Mouse (Mus musculus): ENCODE results near the gene Samd13. TPM values are rescaled to one million over a fixed set of nuclear protein-coding genes. Genes with fewer than 3 reads are reported as not detected.

Samd13 gene
- polyA plus RNA-seq, 1 experiment: not detected

DNA sequence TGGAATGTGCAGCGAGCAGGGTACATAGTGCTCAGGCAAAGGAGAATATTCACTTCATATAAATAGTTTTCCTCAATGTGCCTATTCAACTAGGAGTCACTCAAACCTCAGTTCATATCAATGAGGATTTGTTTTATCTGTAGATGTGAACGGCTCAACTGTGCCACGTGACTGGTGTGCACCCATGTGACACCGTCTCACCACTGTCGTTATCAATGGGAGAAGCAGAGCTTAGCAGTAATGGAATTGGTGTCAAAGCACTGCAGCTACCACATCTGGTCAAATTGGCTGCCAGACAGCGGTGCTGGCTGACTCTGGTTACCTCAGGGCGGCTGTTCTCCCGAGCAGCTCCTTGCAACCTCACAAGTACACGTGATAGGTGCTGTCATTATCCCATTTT is 80.7 kb downstream of the Samd13 start:
- no peaks in the 10 kb centered on the region for H3K36me3 ChIP-seq (replicated peaks; ENCODE audit: low read length)
- peaks cover 25% of the 10 kb centered on the region for H3K4me1 ChIP-seq
- no peaks in the 10 kb centered on the region for H3K9me3 ChIP-seq
- TF ChIP-seq FLI1 (IDR thresholded peaks at IDR 0.05; ENCODE audit: low read length) (no peak), GATA1 (IDR thresholded peaks at IDR 0.05; ENCODE audit: borderline replicate concordance, low read length) (no peak)
- H3K4me3 ChIP-seq (replicated peaks): peak overlapping the region; percentile 17
- H3K27me3 ChIP-seq (replicated peaks): peaks cover 7% of the 10 kb centered on the region

DNA sequence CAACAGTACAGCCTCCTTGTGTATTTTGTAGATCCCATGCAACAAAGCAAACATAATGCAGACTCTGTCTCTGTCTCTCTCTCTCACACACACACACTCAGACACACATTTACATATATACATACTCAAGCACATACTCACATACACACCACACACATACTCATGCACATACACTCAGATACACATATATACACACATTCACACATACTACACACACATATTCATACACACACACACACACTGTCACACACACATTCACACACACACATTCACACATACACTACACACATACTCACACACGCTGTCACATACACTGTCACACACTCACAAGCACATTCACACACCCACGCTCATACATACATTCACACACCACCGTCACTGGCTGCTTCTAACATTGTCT is 82.9 kb downstream of the Samd13 start:
- peaks cover 7% of the 10 kb centered on the region for H3K27me3 ChIP-seq (replicated peaks)
- H3K4me1 ChIP-seq: peaks cover 22% of the 10 kb centered on the region
- no peak; the same call in 2 of the 3 replicates for TF ChIP-seq GATA1 (IDR thresholded peaks at IDR 0.05; ENCODE audit: borderline replicate concordance, low read length)
- no peak for TF ChIP-seq FLI1 (IDR thresholded peaks at IDR 0.05; ENCODE audit: low read length)
- peak overlapping the region; percentile 62 for H3K4me3 ChIP-seq (replicated peaks)
- H3K36me3 ChIP-seq (replicated peaks; ENCODE audit: low read length): no peaks in the 10 kb centered on the region
- no peaks in the 10 kb centered on the region for H3K9me3 ChIP-seq

DNA sequence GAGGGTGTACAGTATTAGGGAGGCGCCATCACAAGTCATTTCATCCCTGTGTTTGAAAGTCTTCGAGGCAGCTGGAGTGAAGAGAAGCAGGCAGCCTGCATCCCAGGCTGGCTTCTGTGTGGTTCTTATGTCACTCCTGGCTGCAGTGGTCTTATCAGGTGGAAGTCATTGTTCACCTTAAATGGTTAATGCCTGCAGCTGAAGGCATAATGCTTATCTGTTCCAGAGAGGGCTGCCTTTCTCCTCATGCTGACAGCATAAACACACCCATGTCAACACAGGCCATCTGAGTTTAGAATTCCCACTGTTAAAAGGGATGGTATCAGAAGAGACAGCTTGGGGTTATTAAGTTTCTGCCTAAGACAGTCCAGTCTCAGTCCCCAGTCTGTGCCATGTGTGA is 84.2 kb downstream of the Samd13 start:
- no peaks in the 10 kb centered on the region for H3K9me3 ChIP-seq
- no peak overlapping the region for H3K4me3 ChIP-seq (replicated peaks)
- TF ChIP-seq FLI1 (IDR thresholded peaks at IDR 0.05; ENCODE audit: low read length): no peak
- no peak for TF ChIP-seq GATA1 (IDR thresholded peaks at IDR 0.05; ENCODE audit: borderline replicate concordance, low read length)

DNA sequence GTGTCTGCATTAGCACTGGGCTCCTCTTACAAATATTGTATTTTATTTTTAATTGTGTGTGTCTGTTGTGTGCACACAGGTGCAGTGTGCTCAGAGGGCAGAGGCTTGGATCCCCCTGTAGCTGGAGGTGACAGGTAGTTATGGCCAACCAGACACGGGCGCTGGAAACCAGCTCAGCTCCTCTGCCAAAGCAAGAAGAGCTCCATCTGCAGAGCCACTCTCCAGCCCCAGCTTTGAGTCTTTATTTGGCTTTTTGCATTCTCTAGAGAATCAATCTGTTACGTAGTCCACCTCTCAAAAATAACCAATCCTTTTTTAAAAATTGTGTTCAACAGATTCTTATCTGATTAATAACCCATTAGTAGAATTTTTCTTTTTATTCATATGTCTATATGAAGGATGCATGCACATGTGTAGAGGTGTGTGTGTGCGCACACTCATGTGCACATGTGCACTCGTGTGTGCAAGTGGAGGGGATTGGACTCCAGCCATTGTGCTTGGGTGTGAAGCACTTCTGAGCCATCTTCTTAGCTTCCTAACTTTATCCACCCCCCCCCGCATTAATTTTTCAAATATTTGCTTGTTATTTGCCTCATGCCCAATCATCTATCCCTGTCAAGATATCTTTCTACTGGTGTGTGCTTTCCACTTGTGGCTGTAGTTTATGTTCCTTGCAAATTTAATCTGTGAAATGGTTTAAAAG is 86.0 kb downstream of the Samd13 start:
- no peak overlapping the region for H3K4me3 ChIP-seq (replicated peaks)
- peaks cover 15% of the 10 kb centered on the region for H3K27me3 ChIP-seq (replicated peaks)
- no peaks in the 10 kb centered on the region for H3K9me3 ChIP-seq
- TF ChIP-seq FLI1 (IDR thresholded peaks at IDR 0.05; ENCODE audit: low read length): no peak
- no peak for TF ChIP-seq GATA1 (IDR thresholded peaks at IDR 0.05; ENCODE audit: borderline replicate concordance, low read length)
- H3K36me3 ChIP-seq (replicated peaks; ENCODE audit: low read length): no peaks in the 10 kb centered on the region
- peaks cover 13% of the 10 kb centered on the region for H3K4me1 ChIP-seq

More for the DNA sequence above, 84.2 kb downstream of the Samd13 start:
- Histone ChIP-seq H3K27me3 (replicated peaks) (peaks cover 11% of the 10 kb centered on the region), H3K36me3 (replicated peaks; ENCODE audit: low read length) (no peaks in the 10 kb centered on the region), H3K4me1 (peaks cover 19% of the 10 kb centered on the region)

DNA sequence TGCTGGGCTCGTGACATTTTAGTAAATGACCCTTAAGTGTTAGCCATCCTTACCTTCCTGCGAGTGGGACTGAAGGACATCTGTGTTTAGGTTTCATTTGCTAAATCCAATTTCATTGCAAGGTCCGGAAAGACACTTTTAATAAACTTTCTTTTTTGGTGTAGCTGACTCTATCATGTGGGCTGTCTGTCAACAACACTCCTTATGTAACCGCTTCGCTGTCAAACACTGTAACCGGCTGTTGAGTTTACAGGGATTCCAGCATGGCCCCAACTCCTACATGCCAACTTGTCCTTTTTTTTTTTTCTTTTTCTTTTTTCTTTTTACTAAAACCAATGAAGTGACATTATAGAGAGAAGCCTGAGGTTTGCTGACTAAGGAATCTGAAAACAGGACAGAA is 87.0 kb downstream of the Samd13 start:
- H3K4me1 ChIP-seq: peaks cover 13% of the 10 kb centered on the region
- no peak overlapping the region for H3K4me3 ChIP-seq (replicated peaks)
- no peak for TF ChIP-seq FLI1 (IDR thresholded peaks at IDR 0.05; ENCODE audit: low read length)
- no peak for TF ChIP-seq GATA1 (IDR thresholded peaks at IDR 0.05; ENCODE audit: borderline replicate concordance, low read length)
- H3K27me3 ChIP-seq (replicated peaks): peaks cover 13% of the 10 kb centered on the region
- H3K36me3 ChIP-seq (replicated peaks; ENCODE audit: low read length): no peaks in the 10 kb centered on the region
- no peaks in the 10 kb centered on the region for H3K9me3 ChIP-seq

DNA sequence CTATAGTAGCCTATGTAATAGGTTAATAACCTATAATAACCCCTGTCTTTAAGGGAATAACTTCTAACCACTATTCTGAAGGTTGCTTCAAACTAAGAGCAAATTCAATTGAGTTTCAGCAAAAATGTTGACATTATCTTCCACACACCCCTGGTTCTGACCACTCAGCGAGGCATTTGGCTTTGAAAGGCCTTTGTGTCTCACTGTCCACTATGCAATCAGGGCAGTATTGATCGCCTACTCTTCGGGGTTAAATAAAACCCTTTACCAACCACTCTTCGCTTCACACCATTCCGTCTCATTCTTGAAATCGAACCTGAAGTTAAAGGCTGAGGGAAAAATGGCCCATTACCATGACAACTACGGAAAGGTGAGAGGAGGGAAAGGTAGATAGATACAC is 88.5 kb downstream of the Samd13 start:
- Histone ChIP-seq H3K4me1 (peaks cover 13% of the 10 kb centered on the region), H3K27me3 (replicated peaks) (peaks cover 13% of the 10 kb centered on the region), H3K9me3 (no peaks in the 10 kb centered on the region), H3K36me3 (replicated peaks; ENCODE audit: low read length) (no peaks in the 10 kb centered on the region), H3K4me3 (replicated peaks) (no peak overlapping the region)
- TF ChIP-seq GATA1 (IDR thresholded peaks at IDR 0.05; ENCODE audit: borderline replicate concordance, low read length) (no peak), FLI1 (IDR thresholded peaks at IDR 0.05; ENCODE audit: low read length) (no peak)

DNA sequence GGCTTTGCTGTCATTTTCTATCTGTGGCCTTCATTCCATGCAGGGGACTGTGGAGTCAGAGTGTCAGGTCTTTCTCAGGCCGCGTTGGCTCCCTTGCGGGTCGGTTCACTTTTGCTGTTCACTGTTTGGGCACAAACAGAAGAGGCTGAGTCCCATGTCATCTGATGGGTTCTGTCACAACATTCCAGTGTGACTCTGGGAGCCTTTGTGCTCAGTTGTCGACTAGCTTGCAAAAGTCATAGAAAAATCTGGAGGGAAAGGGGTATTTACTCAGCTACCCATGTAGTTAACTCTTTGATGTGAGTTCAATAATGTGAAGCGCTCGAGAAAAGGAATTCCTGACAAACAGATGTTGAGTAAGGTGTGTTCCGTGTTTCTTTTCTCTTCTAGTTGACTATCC is 89.0 kb downstream of the Samd13 start:
- Histone ChIP-seq H3K27me3 (replicated peaks) (peaks cover 13% of the 10 kb centered on the region), H3K9me3 (no peaks in the 10 kb centered on the region), H3K4me3 (replicated peaks) (no peak overlapping the region), H3K36me3 (replicated peaks; ENCODE audit: low read length) (no peaks in the 10 kb centered on the region), H3K4me1 (peaks cover 13% of the 10 kb centered on the region)
- TF ChIP-seq GATA1 (IDR thresholded peaks at IDR 0.05; ENCODE audit: borderline replicate concordance, low read length) (no peak), FLI1 (IDR thresholded peaks at IDR 0.05; ENCODE audit: low read length) (no peak)

DNA sequence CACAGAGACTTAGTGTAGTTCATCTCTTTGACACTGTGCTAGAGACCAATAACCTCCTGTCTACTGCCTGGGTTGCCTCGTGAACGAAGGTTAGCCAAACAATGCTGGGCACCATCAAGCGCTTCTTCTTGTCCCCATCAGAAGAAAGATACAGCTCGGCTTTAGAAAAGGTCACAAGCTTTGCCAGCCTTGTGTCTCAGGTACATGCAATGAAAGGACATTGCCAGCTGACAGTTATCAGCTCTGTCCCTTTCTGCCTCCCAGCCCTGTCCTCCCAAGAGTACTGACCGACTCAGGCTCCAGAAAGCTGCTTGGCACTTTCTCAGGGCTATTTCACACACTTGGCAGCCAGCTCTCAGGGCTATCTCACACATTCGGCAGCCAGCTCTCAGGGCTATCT is 90.0 kb downstream of the Samd13 start:
- H3K4me1 ChIP-seq: peaks cover 4% of the 10 kb centered on the region; the same call in 1 of the 2 replicates
- H3K4me3 ChIP-seq (replicated peaks): no peak overlapping the region
- no peak for TF ChIP-seq FLI1 (IDR thresholded peaks at IDR 0.05; ENCODE audit: low read length)
- no peak for TF ChIP-seq GATA1 (IDR thresholded peaks at IDR 0.05; ENCODE audit: borderline replicate concordance, low read length)
- H3K27me3 ChIP-seq (replicated peaks): peaks cover 8% of the 10 kb centered on the region
- no peaks in the 10 kb centered on the region for H3K36me3 ChIP-seq (replicated peaks; ENCODE audit: low read length)
- no peaks in the 10 kb centered on the region for H3K9me3 ChIP-seq

Other genes starting within 250 kb of the Samd13 start
- gene Ctbs, start 235.8 kb downstream of the Samd13 start, polyA plus RNA-seq (2012; ENCODE audit: insufficient read depth, low replicate concordance): 5.9 and 21.7 TPM in 2 replicates
- gene Spata1, start 185.8 kb downstream of the Samd13 start, polyA plus RNA-seq (2012; ENCODE audit: insufficient read depth, low replicate concordance): 0.56 and 0.61 TPM in 2 replicates
- 162 and 413 TPM in 2 replicates for gene Gng5, start 185.8 kb downstream of the Samd13 start, polyA plus RNA-seq (2012; ENCODE audit: insufficient read depth, low replicate concordance)
- 6.6 and 9.7 TPM in 2 replicates for gene Rpf1, start 164.2 kb downstream of the Samd13 start, polyA plus RNA-seq (2012; ENCODE audit: insufficient read depth, low replicate concordance)
- not detected in 2 replicates for gene Uox, start 115.2 kb downstream of the Samd13 start, polyA plus RNA-seq (2012; ENCODE audit: insufficient read depth, low replicate concordance)
- gene Dnase2b, start 70.0 kb downstream of the Samd13 start, polyA plus RNA-seq (2012; ENCODE audit: insufficient read depth, low replicate concordance): not detected in 2 replicates
- gene 4930503B20Rik, start 34.3 kb downstream of the Samd13 start, polyA plus RNA-seq (2012; ENCODE audit: insufficient read depth, low replicate concordance): not detected in 2 replicates
- gene Prkacb, start 127.4 kb upstream of the Samd13 start, polyA plus RNA-seq (2012; ENCODE audit: insufficient read depth, low replicate concordance): 5.7 and 10.8 TPM in 2 replicates
- gene Ttll7, start 166.8 kb upstream of the Samd13 start, polyA plus RNA-seq (2012; ENCODE audit: insufficient read depth, low replicate concordance): 0.08 TPM in 1 of 2 replicates, not detected in the other

All from megakaryocyte, embryonic 14.5 days (primary cell).